In the genomic region with DNA sequence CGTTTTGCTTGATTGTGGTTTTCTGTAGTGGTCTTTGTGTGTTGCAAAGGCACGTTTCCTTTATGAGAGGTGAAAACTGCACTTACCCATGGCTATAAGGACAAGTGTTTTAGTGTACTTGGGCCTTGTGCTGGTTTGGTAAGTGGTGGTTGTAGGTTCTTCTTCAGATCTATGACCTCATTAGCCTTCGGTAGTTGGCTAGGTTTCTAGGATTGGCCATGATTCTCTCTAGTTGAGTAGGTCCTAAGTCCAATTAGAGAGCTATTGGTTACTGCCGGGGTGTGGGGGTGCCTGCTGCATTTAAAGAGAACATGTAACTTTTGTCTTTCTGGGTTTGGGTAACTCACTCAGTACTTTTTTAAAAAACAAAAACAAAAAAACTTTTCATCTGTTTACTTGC, we compare ENCODE assay signal across 23 mouse cellular contexts.
"Had no signal": no experiment of that assay in that cellular context is flagged by ENCODE, and none has a peak within 500 bp of the region (broad histone marks: within the 10 kb centered on the region; RNA-seq: fewer than 3 reads in every experiment).

No protein-coding gene starts in this region.

- ATAC-seq: forebrain, postnatal 0 days; hindbrain, postnatal 0 days; intestine, embryonic 16.5 days had no signal

- H3K9ac ChIP-seq: forebrain, postnatal 0 days; heart, embryonic 13.5 days; heart, embryonic 15.5 days; hindbrain, embryonic 13.5 days; hindbrain, embryonic 15.5 days; limb, embryonic 13.5 days; limb, embryonic 15.5 days; liver, embryonic 14.5 days had no signal

- H3K4me1 ChIP-seq: hindbrain, embryonic 15.5 days; limb, embryonic 13.5 days; limb, embryonic 15.5 days had no signal

- H3K27ac ChIP-seq: heart, adult 2 months; heart, embryonic 13.5 days; heart, embryonic 15.5 days; hindbrain, embryonic 13.5 days; hindbrain, embryonic 15.5 days; hindbrain, postnatal 0 days; kidney, postnatal 0 days; limb, embryonic 13.5 days; limb, embryonic 15.5 days; liver, embryonic 14.5 days had no signal

- H3K4me3 ChIP-seq: heart, adult 2 months; heart, embryonic 13.5 days; heart, embryonic 15.5 days; hindbrain, embryonic 13.5 days; hindbrain, embryonic 15.5 days; limb, embryonic 13.5 days; limb, embryonic 15.5 days had no signal

- DNase-seq: forebrain, postnatal 0 days; gastrocnemius, postnatal 14 days; gastrocnemius, postnatal 36 days; heart, adult 11 months; heart, adult 2 months; heart, postnatal 14 days; heart, postnatal 36 days; kidney, postnatal 14 days; layer of hippocampus, adult 9-11 months; layer of hippocampus, postnatal 36 days; left cerebral cortex, postnatal 4 days had no signal

- H3K4me2 ChIP-seq: heart, embryonic 11.5 days; heart, embryonic 13.5 days; heart, embryonic 15.5 days; hindbrain, embryonic 13.5 days; hindbrain, embryonic 15.5 days; limb, embryonic 13.5 days; limb, embryonic 15.5 days; liver, embryonic 11.5 days had no signal

- H3K9me3 ChIP-seq: heart, embryonic 13.5 days; heart, embryonic 15.5 days; hindbrain, embryonic 13.5 days; hindbrain, embryonic 15.5 days; limb, embryonic 13.5 days; limb, embryonic 15.5 days had no signal

- H3K27me3 ChIP-seq: heart, embryonic 13.5 days; heart, embryonic 15.5 days; hindbrain, embryonic 13.5 days; hindbrain, embryonic 15.5 days; limb, embryonic 13.5 days; limb, embryonic 15.5 days had no signal
